28 mouse cellular contexts compared by ENCODE assay signal in the genomic region with DNA sequence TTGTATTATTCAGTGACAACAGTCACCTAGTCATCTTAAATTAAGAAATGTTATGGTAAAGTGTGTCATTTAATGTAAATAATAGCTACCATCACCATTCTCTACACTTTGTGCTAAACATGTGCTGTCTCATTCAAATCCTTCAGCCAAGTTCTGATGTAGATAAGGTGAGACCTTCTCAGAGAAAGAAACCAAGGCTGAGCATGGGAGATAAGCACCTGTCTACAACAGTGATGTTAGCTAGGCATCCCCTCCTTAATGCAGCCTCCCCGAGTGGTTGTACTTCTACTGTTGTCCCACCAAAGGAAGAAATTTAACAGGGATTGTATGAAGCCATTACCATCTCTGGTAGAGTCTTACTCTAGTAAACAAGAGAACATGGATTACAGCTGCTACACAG.
"Had no signal": no experiment of that assay in that cellular context is flagged by ENCODE, and none has a peak within 500 bp of the region (broad histone marks: within the 10 kb centered on the region; RNA-seq: fewer than 3 reads in every experiment).

No protein-coding gene starts in this region.

- H3K4me2 ChIP-seq: embryonic facial prominence, embryonic 12.5 days; embryonic facial prominence, embryonic 13.5 days; embryonic facial prominence, embryonic 15.5 days; forebrain, embryonic 12.5 days; forebrain, embryonic 13.5 days; forebrain, embryonic 15.5 days had no signal

- ATAC-seq: forebrain, embryonic 13.5 days; forebrain, embryonic 14.5 days; forebrain, embryonic 15.5 days; forebrain, postnatal 0 days had no signal

- H3K9me3 ChIP-seq: embryonic facial prominence, embryonic 10.5 days; embryonic facial prominence, embryonic 12.5 days; embryonic facial prominence, embryonic 15.5 days; forebrain, embryonic 12.5 days; forebrain, embryonic 13.5 days; forebrain, embryonic 15.5 days had no signal

- DNase-seq: cerebellum, adult 2 months; cerebellum, adult 8-10 months; cerebellum, adult 9-10 months; cerebellum, adult 9-11 months; cerebellum, postnatal 10 days; cerebellum, postnatal 14 days; cerebellum, postnatal 25 days; cerebellum, postnatal 36 days; embryo, embryonic 11 days; forebrain, postnatal 0 days; gastrocnemius, adult 2 months; gastrocnemius, postnatal 10 days; gastrocnemius, postnatal 14 days; gastrocnemius, postnatal 25 days; gastrocnemius, postnatal 36 days; heart, adult 11 months; heart, adult 18-20 months; heart, adult 2 months had no signal

- H3K4me1 ChIP-seq: embryonic facial prominence, embryonic 10.5 days; embryonic facial prominence, embryonic 12.5 days; embryonic facial prominence, embryonic 13.5 days; embryonic facial prominence, embryonic 15.5 days; forebrain, embryonic 10.5 days; forebrain, embryonic 12.5 days; forebrain, embryonic 13.5 days; forebrain, embryonic 15.5 days had no signal

- H3K27ac ChIP-seq: embryonic facial prominence, embryonic 10.5 days; embryonic facial prominence, embryonic 12.5 days; embryonic facial prominence, embryonic 13.5 days; embryonic facial prominence, embryonic 15.5 days; forebrain, embryonic 10.5 days; forebrain, embryonic 12.5 days; forebrain, embryonic 13.5 days; forebrain, embryonic 15.5 days; gastrocnemius, adult 2 months; heart, adult 2 months had no signal

- H3K27me3 ChIP-seq: embryonic facial prominence, embryonic 12.5 days; embryonic facial prominence, embryonic 13.5 days; embryonic facial prominence, embryonic 15.5 days; forebrain, embryonic 12.5 days; forebrain, embryonic 13.5 days; forebrain, embryonic 15.5 days had no signal

- H3K4me3 ChIP-seq: embryonic facial prominence, embryonic 10.5 days; embryonic facial prominence, embryonic 12.5 days; embryonic facial prominence, embryonic 13.5 days; embryonic facial prominence, embryonic 15.5 days; erythroblast, embryonic 14.5 days; forebrain, embryonic 10.5 days; forebrain, embryonic 12.5 days; forebrain, embryonic 13.5 days; forebrain, embryonic 15.5 days; gastrocnemius, adult 2 months; heart, adult 2 months had no signal

- H3K9ac ChIP-seq: embryonic facial prominence, embryonic 12.5 days; embryonic facial prominence, embryonic 13.5 days; embryonic facial prominence, embryonic 15.5 days; forebrain, embryonic 12.5 days; forebrain, embryonic 13.5 days; forebrain, embryonic 15.5 days; forebrain, postnatal 0 days had no signal

- H3K36me3 ChIP-seq: embryonic facial prominence, embryonic 10.5 days; embryonic facial prominence, embryonic 12.5 days; embryonic facial prominence, embryonic 13.5 days; embryonic facial prominence, embryonic 15.5 days; forebrain, embryonic 10.5 days; forebrain, embryonic 12.5 days; forebrain, embryonic 15.5 days had no signal
